Mouse (Mus musculus) bone marrow macrophage, adult 2 months (primary cell): ENCODE measurements around the gene Lypd6. TPM values are rescaled to one million over a fixed set of nuclear protein-coding genes. Genes with fewer than 3 reads are reported as not detected.

Experiments
- H3K27ac ChIP-seq: 2 replicates; pipeline ENCODE4 v1.5.1; 2012; ENCODE audit warnings: low read depth, low read length; ENCODE audit not compliant: insufficient read depth
- H3K4me1 ChIP-seq: 2 replicates; pipeline ENCODE4 v1.6.1; 2012; ENCODE audit warnings: low read length; ENCODE audit not compliant: control insufficient read depth, insufficient read depth
- H3K4me3 ChIP-seq: 2 replicates; pipeline ENCODE4 v1.5.1; 2012; ENCODE audit warnings: mild to moderate bottlenecking, low read length, moderate library complexity; ENCODE audit not compliant: insufficient read depth
- CTCF ChIP-seq: IDR thresholded peaks from 2 replicates; pipeline ENCODE4 v1.5.1; 2012; ENCODE audit warnings: low read depth, mild to moderate bottlenecking, low read length, moderate library complexity
- POLR2A ChIP-seq: IDR thresholded peaks from 2 replicates; pipeline ENCODE4 v1.6.1; 2012; ENCODE audit warnings: mild to moderate bottlenecking, low read depth, low read length, borderline replicate concordance
- polyA plus RNA-seq: library from polyadenylated mRNA; stranded (reverse); fragments of >200 nt; gene quantifications from 2 replicates; pipeline ENCODE4 v1.2.4, GENCODE M21; 2012; ENCODE audit not compliant: missing spikeins, insufficient read depth, insufficient read length

Gene Lypd6
- polyA plus RNA-seq, result not detected in 2 replicates

DNA sequence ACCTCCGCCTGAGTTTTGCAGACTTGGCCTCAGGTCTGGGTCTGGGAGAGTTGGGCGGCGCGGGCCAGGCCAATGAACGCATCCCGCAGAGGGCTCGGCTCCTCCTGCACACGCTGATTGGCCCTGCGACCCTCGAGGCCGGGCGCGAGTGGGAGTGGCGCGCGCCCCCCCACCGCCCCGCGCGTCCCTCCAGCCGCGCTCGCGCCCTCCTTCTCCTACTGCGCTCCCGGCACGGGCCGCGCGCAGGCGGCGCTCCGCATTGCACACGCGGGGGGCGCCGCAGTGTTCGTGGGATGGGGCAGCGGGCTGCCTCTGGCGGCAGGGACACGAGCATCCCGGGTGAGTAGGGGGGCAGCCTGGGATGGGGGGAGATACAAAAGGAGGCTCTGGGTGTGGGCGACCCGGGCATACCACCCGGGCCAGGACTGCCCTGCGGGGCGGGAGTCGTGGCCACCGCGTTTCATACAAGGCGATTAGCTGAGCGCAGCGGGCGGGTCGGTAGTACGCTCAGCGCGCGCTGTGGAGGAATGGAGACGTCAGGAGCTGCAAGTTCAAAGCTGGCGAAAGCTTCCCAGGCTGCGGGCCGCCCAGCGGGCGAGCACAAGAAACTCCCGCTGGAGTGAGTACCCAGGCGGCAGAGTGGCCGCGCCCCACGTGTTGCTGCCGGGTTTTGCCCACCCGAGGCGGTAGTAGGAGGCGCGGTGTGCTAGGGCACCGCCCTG lies at the start of gene Lypd6:
TSS of gene Lypd6 (plus strand) at position 184 of the 722 bp plus-strand sequence.
- Histone ChIP-seq H3K4me1 (no peaks in the 10 kb centered on the region), H3K4me3 (no peak within 1 kb of the TSS), H3K27ac (no peak within 1 kb of the TSS)
- TF ChIP-seq CTCF, result no peak

DNA sequence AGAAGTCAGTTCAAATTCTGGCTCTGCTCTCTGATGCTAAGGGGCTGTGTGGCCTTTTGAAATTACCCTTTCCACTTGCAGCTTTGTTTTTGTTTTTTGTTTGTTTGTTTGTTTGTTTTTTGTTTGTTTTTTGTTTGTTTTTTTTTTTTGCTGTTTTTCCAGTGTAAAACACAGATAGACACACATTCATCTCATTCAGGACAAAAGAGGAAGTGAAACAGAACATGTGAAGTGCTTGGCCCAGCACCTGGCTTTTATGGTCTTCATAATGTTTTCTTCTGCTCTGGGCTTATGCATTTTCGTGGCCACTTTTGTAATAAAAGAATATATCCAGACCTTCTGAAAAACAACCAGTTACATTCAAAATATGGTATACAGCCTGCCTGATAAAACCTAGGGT lies 46.8 kb upstream of the Lypd6 start:
- Histone ChIP-seq H3K27ac (no peak overlapping the region), H3K4me1 (no peaks in the 10 kb centered on the region), H3K4me3 (no peak overlapping the region)
- TF ChIP-seq CTCF, result no peak
- TF ChIP-seq POLR2A, result no peak

DNA sequence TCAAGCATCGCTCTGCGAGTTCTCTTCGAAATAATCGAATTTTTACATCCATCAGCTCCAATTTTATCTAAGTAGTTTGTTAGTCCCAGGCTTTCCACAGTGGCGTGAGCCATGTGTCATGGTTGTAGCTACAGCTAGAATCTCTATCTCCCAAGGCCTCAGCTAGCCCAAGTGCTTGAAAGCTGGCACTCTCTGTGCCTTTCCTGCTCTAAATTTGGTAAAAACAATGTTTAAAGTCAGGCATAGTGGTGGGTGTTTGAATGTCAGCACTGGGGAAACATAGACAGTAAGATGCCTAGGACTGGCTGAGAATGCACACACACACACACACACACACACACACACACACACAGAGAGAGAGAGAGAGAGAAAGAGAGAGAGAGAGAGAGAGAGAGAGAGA lies 40.7 kb upstream of the Lypd6 start:
- no peaks in the 10 kb centered on the region for H3K4me1 ChIP-seq
- TF ChIP-seq CTCF (no peak), POLR2A (no peak)
- H3K4me3 ChIP-seq, result no peak overlapping the region
- H3K27ac ChIP-seq, result no peak overlapping the region

DNA sequence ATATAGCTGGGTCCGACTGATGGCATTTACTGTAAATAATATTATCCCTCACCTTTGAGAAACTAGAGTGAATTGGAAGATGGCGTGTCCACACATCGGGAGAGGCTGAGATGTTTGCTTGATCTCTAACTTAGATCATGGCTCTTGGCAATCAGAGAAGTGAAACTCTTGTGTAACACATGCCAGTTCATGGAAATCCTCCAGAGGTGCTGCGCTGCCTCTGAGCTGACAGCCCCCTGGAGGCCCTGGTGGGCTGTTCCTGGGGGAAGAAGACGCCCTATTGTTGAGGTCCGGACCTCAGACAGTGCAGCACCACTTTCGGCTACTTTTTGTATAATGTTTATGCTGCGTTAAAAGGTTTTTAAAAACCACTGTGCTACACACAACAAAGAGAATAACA lies 37.3 kb upstream of the Lypd6 start:
- Histone ChIP-seq H3K27ac (no peak overlapping the region), H3K4me3 (no peak overlapping the region), H3K4me1 (no peaks in the 10 kb centered on the region)
- TF ChIP-seq CTCF (no peak), POLR2A (no peak)

DNA sequence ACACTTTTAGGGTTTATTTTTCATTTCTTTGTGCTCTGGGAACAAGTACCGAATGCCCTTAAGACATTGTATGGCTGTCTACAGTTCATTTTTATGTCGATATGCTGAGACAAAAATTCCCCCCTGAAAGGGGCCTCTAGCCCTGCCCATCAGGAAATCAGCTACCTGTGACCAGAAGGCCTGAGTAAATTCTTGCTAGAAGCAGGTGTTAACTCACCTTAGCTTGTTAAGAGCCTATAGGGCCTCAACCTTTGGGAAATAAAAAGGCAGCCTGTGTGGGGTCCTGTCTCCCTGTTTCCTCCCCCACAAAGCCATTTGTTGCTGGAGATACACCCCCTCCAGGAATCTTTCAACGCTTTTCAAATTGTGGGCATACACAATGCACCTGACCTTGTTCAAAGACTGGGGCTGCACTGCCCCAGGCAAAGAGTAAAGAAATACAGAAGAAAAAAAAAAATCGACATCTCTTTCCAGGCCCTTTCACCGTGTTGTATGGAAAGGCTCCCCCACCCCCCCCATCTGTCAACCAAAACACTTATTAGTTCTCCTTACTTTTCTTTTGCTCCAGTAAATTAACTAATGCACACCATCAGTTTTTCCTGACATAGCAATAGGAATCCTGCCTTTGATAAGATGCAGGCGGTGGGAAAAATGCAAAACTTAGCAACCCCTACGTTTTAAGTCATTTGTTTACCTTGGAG lies 21.9 kb upstream of the Lypd6 start:
- no peak overlapping the region for H3K4me3 ChIP-seq
- no peaks in the 10 kb centered on the region for H3K4me1 ChIP-seq
- no peak overlapping the region for H3K27ac ChIP-seq
- no peak for TF ChIP-seq CTCF
- no peak for TF ChIP-seq POLR2A

DNA sequence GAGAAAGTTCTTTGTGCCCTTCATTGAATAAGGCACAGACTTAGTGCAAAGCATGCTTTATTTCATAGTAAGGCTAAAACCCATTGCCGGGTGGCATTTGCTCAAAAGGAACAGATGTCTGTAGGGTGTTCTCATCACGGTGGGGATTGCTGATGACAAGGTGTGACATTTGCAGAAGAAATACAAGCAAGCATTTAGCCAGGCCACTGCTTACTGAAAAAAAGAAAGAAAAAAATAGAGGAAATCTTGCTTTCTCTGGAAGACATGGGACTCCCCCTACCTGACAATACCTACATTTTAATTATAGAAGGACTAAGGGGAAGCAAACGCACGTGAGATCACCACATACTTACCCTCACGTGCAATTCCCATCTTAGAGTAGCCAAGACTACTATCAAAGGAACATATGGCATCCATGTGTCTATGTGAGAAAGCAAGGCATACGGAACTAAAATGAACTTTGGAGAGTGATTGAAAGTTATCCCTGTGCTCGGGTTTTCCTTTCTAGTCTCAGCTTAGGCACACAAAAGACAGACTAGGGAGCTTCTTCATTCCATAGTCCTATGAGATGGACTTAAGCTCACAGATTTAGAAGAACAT lies 21.3 kb upstream of the Lypd6 start:
- Histone ChIP-seq H3K27ac (no peak overlapping the region), H3K4me3 (no peak overlapping the region), H3K4me1 (no peaks in the 10 kb centered on the region)
- no peak for TF ChIP-seq CTCF
- TF ChIP-seq POLR2A, result no peak

DNA sequence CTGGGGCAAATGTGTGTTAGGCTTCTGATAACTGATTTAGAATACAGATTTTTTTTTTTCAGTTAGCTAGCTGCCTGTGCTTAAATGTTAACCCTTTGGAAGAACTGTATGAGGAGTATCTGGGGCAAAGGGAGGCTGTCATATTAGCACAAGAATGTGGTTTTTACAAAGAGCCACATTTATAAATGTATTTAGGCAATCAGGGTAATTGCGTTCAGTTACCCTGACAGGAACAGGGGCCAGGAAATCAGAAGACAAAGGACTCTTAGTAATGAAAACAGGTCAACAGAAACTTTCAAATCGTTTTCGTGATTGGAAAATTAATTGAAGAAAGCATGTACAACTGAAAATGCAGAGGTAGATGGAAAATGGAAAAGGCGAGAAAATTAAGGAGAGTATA lies 20.4 kb upstream of the Lypd6 start:
- Histone ChIP-seq H3K4me3 (no peak overlapping the region), H3K4me1 (no peaks in the 10 kb centered on the region), H3K27ac (no peak overlapping the region)
- TF ChIP-seq CTCF, result no peak
- TF ChIP-seq POLR2A, result no peak

DNA sequence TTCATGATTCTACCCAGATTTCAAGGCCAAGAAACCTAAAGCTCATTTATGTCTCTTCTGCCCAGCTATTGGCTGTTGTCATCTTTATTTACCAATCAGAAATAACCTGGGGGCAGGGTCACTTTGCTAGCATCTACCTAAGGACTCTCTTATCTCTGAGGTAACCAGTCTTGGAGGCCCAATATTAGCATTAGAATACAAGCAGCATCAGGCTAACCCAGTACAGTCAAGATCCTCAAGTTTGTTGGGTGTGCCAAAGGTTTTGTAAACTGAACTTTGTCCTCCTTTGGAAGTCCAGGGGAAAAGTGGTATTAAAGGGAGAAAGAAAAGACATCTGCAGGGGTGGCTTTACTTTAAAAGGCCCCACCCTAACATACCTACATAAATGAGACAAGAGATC lies 17.8 kb upstream of the Lypd6 start:
- H3K4me1 ChIP-seq, result no peaks in the 10 kb centered on the region
- H3K4me3 ChIP-seq, result no peak overlapping the region
- H3K27ac ChIP-seq, result no peak overlapping the region
- no peak for TF ChIP-seq CTCF
- TF ChIP-seq POLR2A, result no peak

DNA sequence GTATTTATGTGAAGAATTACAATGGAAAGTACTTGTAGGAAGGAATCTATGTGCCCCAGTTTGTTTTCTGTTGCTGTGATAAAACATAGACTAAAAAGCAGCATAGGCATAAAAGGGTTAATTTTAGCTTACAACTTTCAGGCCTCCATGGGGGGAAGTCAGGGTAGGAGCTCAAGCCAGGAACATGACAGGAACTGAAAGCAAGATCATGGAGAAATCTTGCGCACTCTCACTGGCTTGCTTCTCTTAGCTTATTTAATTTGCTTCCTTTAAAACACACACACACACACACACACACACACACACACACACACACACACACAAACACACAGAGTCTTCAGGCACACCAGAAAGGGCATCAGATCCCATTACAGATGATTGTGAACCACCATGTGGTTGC lies 12.3 kb upstream of the Lypd6 start:
- no peak for TF ChIP-seq POLR2A
- TF ChIP-seq CTCF, result no peak
- Histone ChIP-seq H3K27ac (no peak overlapping the region), H3K4me3 (no peak overlapping the region), H3K4me1 (no peaks in the 10 kb centered on the region)

DNA sequence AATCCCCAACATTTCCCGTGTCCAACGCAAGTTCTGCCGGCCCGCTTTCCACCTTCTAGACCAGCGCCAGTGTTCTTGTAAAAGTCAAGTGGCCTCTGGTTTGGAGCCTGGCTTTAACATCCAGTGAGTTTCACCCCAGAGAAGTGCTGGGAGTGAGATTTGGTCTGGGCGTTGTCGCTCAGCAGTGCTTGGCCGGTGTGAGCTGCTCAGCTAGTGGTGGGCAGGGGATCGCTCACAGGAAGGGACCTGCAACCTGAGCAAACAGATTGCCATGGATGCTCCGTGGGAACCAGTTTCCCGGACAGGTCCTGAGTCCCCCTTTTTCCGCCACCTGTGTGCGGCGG lies 355 bp upstream of the Lypd6 start:
- TF ChIP-seq POLR2A (no peak), CTCF (no peak)
- no peak overlapping the region for H3K27ac ChIP-seq
- H3K4me1 ChIP-seq, result no peaks in the 10 kb centered on the region
- no peak overlapping the region for H3K4me3 ChIP-seq
